ENCODE assay signal across 12 mouse cellular contexts in genomic region chr19:10560108-10560507, GRCm38 (mm10). TPM values are rescaled to one million over a fixed set of nuclear protein-coding genes. Genes with fewer than 3 reads are reported as not detected.
DNase-seq lines count a peak whose midpoint lies in the region; ATAC-seq and TF ChIP-seq lines count a peak whose summit lies in the region.
"Had no signal": no experiment of that assay in that cellular context is flagged by ENCODE, and none has a peak within 500 bp of the region (broad histone marks: within the 10 kb centered on the region; RNA-seq: fewer than 3 reads in every experiment).

No protein-coding gene starts in this region.

- peak; percentile 25 for TF ChIP-seq CTCF in left cerebral cortex, adult 2 months (IDR thresholded peaks at IDR 0.05)
- peak; percentile 54 for TF ChIP-seq CTCF in C2C12 (IDR thresholded peaks at IDR 0.05; ENCODE audit: control insufficient read depth, insufficient read depth, insufficient read length)

- no peaks in the 10 kb centered on the region for H3K9me3 ChIP-seq in hindbrain, embryonic 13.5 days
- H3K9me3 ChIP-seq: embryonic facial prominence, embryonic 12.5 days; limb, embryonic 15.5 days; midbrain, embryonic 13.5 days had no signal

- DNase-seq in heart, adult 18-20 months = peak; percentile 19 to 25
- DNase-seq in heart, adult 11 months = no peak
- no peak for DNase-seq in left cerebral cortex, adult 2 months (ENCODE audit: extremely low spot score in 1 of 2, low spot score in 2 of 2)
- DNase-seq in left cerebral cortex, adult 8-10 months (ENCODE audit: low spot score in 2 of 2) = no peak
- peak; percentile 40 for DNase-seq in brain, adult 2 months (ENCODE audit: low read depth, low spot score)
- no peak for DNase-seq in urinary bladder, postnatal 36 days (ENCODE audit: low spot score in 2 of 2)
- DNase-seq: thymus, adult 2 months had no signal

- H3K4me1 ChIP-seq in hindbrain, embryonic 13.5 days (replicated peaks) = peaks cover 13% of the 10 kb centered on the region
- H3K4me1 ChIP-seq: embryonic facial prominence, embryonic 12.5 days had no signal

- no peak overlapping the region for H3K27ac ChIP-seq in left cerebral cortex, adult 2 months
- H3K27ac ChIP-seq in hindbrain, embryonic 13.5 days = no peak overlapping the region
- H3K27ac ChIP-seq: embryonic facial prominence, embryonic 12.5 days; limb, embryonic 15.5 days; midbrain, embryonic 13.5 days had no signal

- intact Hi-C loops in left cerebral cortex, adult 2 months (cut with DNase I) = no loop called here

- no peak overlapping the region for H3K9ac ChIP-seq in hindbrain, embryonic 13.5 days
- H3K9ac ChIP-seq: embryonic facial prominence, embryonic 12.5 days; limb, embryonic 15.5 days; midbrain, embryonic 13.5 days had no signal

- WGBS in hindbrain, embryonic 13.5 days = 38% methylated on average over 5 of the region's 5 CpGs

- no peaks in the 10 kb centered on the region for H3K27me3 ChIP-seq in C2C12 (ENCODE audit: control insufficient read depth, insufficient read depth, insufficient read length)
- 0 out of 2 replicates have a peak, but pooled peaks cover 4% of the 10 kb centered on the region for H3K27me3 ChIP-seq in hindbrain, embryonic 13.5 days
- H3K27me3 ChIP-seq: embryonic facial prominence, embryonic 12.5 days; limb, embryonic 15.5 days had no signal

- no peak overlapping the region for H3ac ChIP-seq in C2C12 (ENCODE audit: control insufficient read depth, insufficient read length, low read depth)

- no peak overlapping the region for H3K4me3 ChIP-seq in left cerebral cortex, adult 2 months
- no peak overlapping the region for H3K4me3 ChIP-seq in C2C12 (ENCODE audit: insufficient read depth, poor library complexity, severe bottlenecking)
- no peak overlapping the region for H3K4me3 ChIP-seq in hindbrain, embryonic 13.5 days
- H3K4me3 ChIP-seq: embryonic facial prominence, embryonic 12.5 days; limb, embryonic 15.5 days; midbrain, embryonic 13.5 days had no signal

- peaks cover 4% of the 10 kb centered on the region for H3K79me2 ChIP-seq in C2C12 (ENCODE audit: control insufficient read depth, insufficient read depth)

- H3K79me3 ChIP-seq in C2C12 (ENCODE audit: low read depth) = no peaks in the 10 kb centered on the region

- no peak overlapping the region for H3K4me2 ChIP-seq in hindbrain, embryonic 13.5 days
- H3K4me2 ChIP-seq: embryonic facial prominence, embryonic 12.5 days; limb, embryonic 15.5 days; midbrain, embryonic 13.5 days had no signal

- ATAC-seq in hindbrain, embryonic 13.5 days (ENCODE audit: low FRiP score) = no peak
- ATAC-seq: midbrain, embryonic 13.5 days had no signal

- H3K36me3 ChIP-seq in C2C12 (ENCODE audit: control insufficient read depth, insufficient read depth) = no peaks in the 10 kb centered on the region
- H3K36me3 ChIP-seq in hindbrain, embryonic 13.5 days = no peaks in the 10 kb centered on the region
- H3K36me3 ChIP-seq: embryonic facial prominence, embryonic 12.5 days; limb, embryonic 15.5 days; midbrain, embryonic 13.5 days had no signal

TF ChIP-seq in C2C12, 6 proteins besides CTCF, POLR2A, EP300 and RAD21:
- TF ChIP-seq MYOG (IDR thresholded peaks at IDR 0.05; ENCODE audit: control insufficient read depth, extremely low read depth, insufficient read length) (no peak), MYOD1 (IDR thresholded peaks at IDR 0.05; ENCODE audit: control insufficient read depth, insufficient read length, low read depth) (no peak), FOSL1 (IDR thresholded peaks at IDR 0.05; ENCODE audit: insufficient read depth, low read length, poor library complexity, severe bottlenecking) (no peak), CEBPB (IDR thresholded peaks at IDR 0.05; ENCODE audit: low read depth) (no peak), MAX (IDR thresholded peaks at IDR 0.05) (no peak), USF1 (IDR thresholded peaks at IDR 0.05; ENCODE audit: low read depth) (no peak)

RNA-seq across cellular contexts. Expression of gene Tmem216, which starts 4.1 kb away (rescaled TPM):
- total RNA-seq in heart, adult 18-20 months (2021) = 1 to 10 TPM; 4.9 to 5.8 TPM
- total RNA-seq in left cerebral cortex, adult 2 months (2021) = 10 to 100 TPM; 12.3 to 12.7 TPM
- total RNA-seq in left cerebral cortex, adult 8-10 months (2022) = 10 to 100 TPM; 10.9 to 13.8 (median 12.9) TPM
- polyA plus RNA-seq in C2C12 (2012; fragmentation: generic; extraction: Trizol) = 25.2 TPM
- polyA plus RNA-seq in hindbrain, embryonic 13.5 days (2015; fragmentation: Nextera tagmentation; extraction: Ambion mirVana) = 50.5 and 55.3 TPM in 2 replicates

RNA-seq across cellular contexts. Expression of gene Cyb561a3, which starts 16.9 kb away (rescaled TPM):
- total RNA-seq in heart, adult 18-20 months (2021) = 10 to 100 TPM; 12.3 to 14.2 TPM
- 10 to 100 TPM; 12.7 to 12.8 TPM for total RNA-seq in left cerebral cortex, adult 2 months (2021)
- 10 to 100 TPM; 12.4 to 13.2 (median 12.8) TPM for total RNA-seq in left cerebral cortex, adult 8-10 months (2022)
- polyA plus RNA-seq in C2C12 (2012; fragmentation: generic; extraction: Trizol) = 21.0 TPM
- polyA plus RNA-seq in hindbrain, embryonic 13.5 days (2015; fragmentation: Nextera tagmentation; extraction: Ambion mirVana) = 16.2 and 17.2 TPM in 2 replicates

RNA-seq across cellular contexts. Expression of gene Tmem138, which starts 17.1 kb away (rescaled TPM):
- 1 to 10 TPM; 1.4 to 2.1 TPM for total RNA-seq in heart, adult 18-20 months (2021)
- total RNA-seq in left cerebral cortex, adult 2 months (2021) = 10 to 100 TPM; 12.2 to 13.8 TPM
- 10 to 100 TPM; 13.8 to 15.5 (median 14.5) TPM for total RNA-seq in left cerebral cortex, adult 8-10 months (2022)
- polyA plus RNA-seq in C2C12 (2012; fragmentation: generic; extraction: Trizol) = 39.2 TPM
- polyA plus RNA-seq in hindbrain, embryonic 13.5 days (2015; fragmentation: Nextera tagmentation; extraction: Ambion mirVana) = 42.3 and 43.2 TPM in 2 replicates

RNA-seq across cellular contexts. Expression of gene Sdhaf2, which starts 34.2 kb away (rescaled TPM):
- 10 to 100 TPM; 79.4 to 82.7 TPM for total RNA-seq in heart, adult 18-20 months (2021)
- 10 to 100 TPM; 52.2 to 56.1 TPM for total RNA-seq in left cerebral cortex, adult 2 months (2021)
- 10 to 100 TPM; 47.1 to 55.9 (median 51.2) TPM for total RNA-seq in left cerebral cortex, adult 8-10 months (2022)
- polyA plus RNA-seq in C2C12 (2012; fragmentation: generic; extraction: Trizol) = 35.4 TPM
- polyA plus RNA-seq in hindbrain, embryonic 13.5 days (2015; fragmentation: Nextera tagmentation; extraction: Ambion mirVana) = 67.6 and 69.1 TPM in 2 replicates

RNA-seq across cellular contexts. Expression of gene Cpsf7, which starts 35.0 kb away (rescaled TPM):
- total RNA-seq in heart, adult 18-20 months (2021) = 10 to 100 TPM; 20.6 to 24.4 TPM
- 10 to 100 TPM; 77.4 to 82.5 TPM for total RNA-seq in left cerebral cortex, adult 2 months (2021)
- total RNA-seq in left cerebral cortex, adult 8-10 months (2022) = 10 to 100 TPM; 74.4 to 82.2 (median 78.3) TPM
- 26.5 TPM for polyA plus RNA-seq in C2C12 (2012; fragmentation: generic; extraction: Trizol)
- polyA plus RNA-seq in hindbrain, embryonic 13.5 days (2015; fragmentation: Nextera tagmentation; extraction: Ambion mirVana) = 49.0 and 52.8 TPM in 2 replicates

Comparison
In these comparisons a context has a peak if more than half of its experiments do, and no peak if none do; other contexts are left out.
1. DNase-seq: peak in heart, adult 18-20 months (2 of 2) and brain, adult 2 months (single experiment); none in heart, adult 11 months (single experiment), left cerebral cortex, adult 2 months (0 of 2), left cerebral cortex, adult 8-10 months (0 of 2) and urinary bladder, postnatal 36 days (0 of 2).
2. RNA of gene Tmem138, which starts 17.1 kb away (total RNA-seq): 13.8 to 15.5 TPM in left cerebral cortex, adult 8-10 months and 12.2 to 13.8 TPM in left cerebral cortex, adult 2 months; 1.4 to 2.1 TPM in heart, adult 18-20 months; every median in the first group is over 4 times any median in the second.